Mouse (Mus musculus) Muller cell, postnatal 12 days (primary cell): ENCODE measurements at regions not wholly inside any gene's neighbourhood (a gene's known extent, or its start where the extent isn't known, plus 50 kb on each side); places are given as distances from the start of the nearest gene placed in this dataset.

ENCODE experiments used
- DNase-seq: peaks from one replicate; pipeline ENCODE4 v3.0.0-alpha.2; 2015; ENCODE audit errors: inconsistent ontology term

- DNase-seq, result no peak
These were observed 159.8 kb upstream of the Masp1 start for GRCm38 (mm10) chr16:23680434-23680833.

- DNase-seq, result no peak
These were observed 151.8 kb upstream of the Masp1 start for GRCm38 (mm10) chr16:23672375-23672774.

- no peak for DNase-seq
These were observed 149.5 kb upstream of the Masp1 start for GRCm38 (mm10) chr16:23670161-23670560.

- no peak for DNase-seq
These were observed 149.0 kb upstream of the Masp1 start for GRCm38 (mm10) chr16:23669651-23670050.
